Mouse (Mus musculus) ES-Bruce4 (cell line): Measurements from ENCODE around the gene Zdhhc7. TPM values are rescaled to one million over a fixed set of nuclear protein-coding genes. Genes with fewer than 3 reads are reported as not detected.

ENCODE experiments used
- H3K27ac ChIP-seq: 2 replicates; pipeline ENCODE4 v1.5.1; 2012; ENCODE audit warnings: low read length, inconsistent platforms; ENCODE audit not compliant: insufficient read depth
- H3K27me3 ChIP-seq: 2 replicates; pipeline ENCODE4 v1.6.1; 2012; ENCODE audit warnings: mild to moderate bottlenecking, low read length, inconsistent platforms; ENCODE audit not compliant: control insufficient read depth, poor library complexity, insufficient read depth, severe bottlenecking
- H3K36me3 ChIP-seq: 2 replicates; pipeline ENCODE4 v1.6.1; 2012; ENCODE audit warnings: inconsistent platforms, mild to moderate bottlenecking, low read length, moderate library complexity; ENCODE audit not compliant: control insufficient read depth, poor library complexity, insufficient read depth, severe bottlenecking
- H3K4me1 ChIP-seq: one replicate; pipeline ENCODE4 v1.8.1; 2011; ENCODE audit warnings: low read length; ENCODE audit not compliant: control insufficient read depth, insufficient read depth
- H3K4me3 ChIP-seq: 2 replicates; pipeline ENCODE4 v1.5.1; 2011; ENCODE audit warnings: low read depth, mild to moderate bottlenecking, low read length
- H3K9ac ChIP-seq: 2 replicates; pipeline ENCODE4 v1.6.1; 2012; ENCODE audit warnings: low read depth, mild to moderate bottlenecking, inconsistent platforms; ENCODE audit not compliant: poor library complexity, severe bottlenecking
- H3K9me3 ChIP-seq: replicated peaks from 2 replicates; pipeline ENCODE4 v1.6.1; 2012; ENCODE audit warnings: mild to moderate bottlenecking, low read length, inconsistent platforms; ENCODE audit not compliant: control insufficient read depth, poor library complexity, insufficient read depth, severe bottlenecking
- CTCF ChIP-seq: IDR thresholded peaks from one replicate; pipeline ENCODE4 v1.8.1; 2011; ENCODE audit warnings: low read depth, low read length
- EP300 ChIP-seq: IDR thresholded peaks from 2 replicates; pipeline ENCODE4 v1.6.1; 2011; ENCODE audit warnings: low read depth, low read length; ENCODE audit not compliant: insufficient read depth
- POLR2A ChIP-seq: IDR thresholded peaks from one replicate; pipeline ENCODE4 v1.8.1; 2011; ENCODE audit warnings: low read length; ENCODE audit not compliant: insufficient read depth
- polyA plus RNA-seq: library from polyadenylated mRNA; stranded (reverse); fragments of >200 nt; gene quantifications from 2 replicates; pipeline ENCODE4 v1.2.4, GENCODE M21; 2011; ENCODE audit warnings: low read depth; ENCODE audit not compliant: missing spikeins, insufficient read depth, insufficient read length

Zdhhc7 gene
- polyA plus RNA-seq, 1 experiment = 17.1 TPM

DNA sequence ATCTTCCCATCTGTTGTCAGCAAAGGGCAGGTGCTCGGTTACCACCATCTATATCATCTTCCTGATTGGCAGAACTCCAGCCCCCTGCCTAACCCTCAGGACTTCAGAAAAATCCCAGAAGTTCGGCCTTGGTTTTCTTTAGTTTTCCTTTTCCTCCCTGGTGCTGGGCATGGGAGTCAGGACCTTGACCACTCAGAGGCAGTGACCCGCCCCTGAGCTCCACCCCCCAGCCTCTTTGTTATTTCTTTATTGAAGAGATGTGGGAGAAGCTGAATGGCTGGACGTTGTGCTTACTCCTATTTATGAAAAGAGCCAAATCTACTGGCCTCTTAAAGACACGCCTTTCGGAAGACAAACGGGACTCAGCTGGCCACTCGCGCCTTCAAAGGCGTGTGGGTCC lies 12.0 kb upstream of the Zdhhc7 start:
- Histone ChIP-seq H3K27me3 (peaks cover 8% of the 10 kb centered on the region), H3K9me3 (no peaks in the 10 kb centered on the region), H3K27ac (no peak overlapping the region), H3K4me1 (no peaks in the 10 kb centered on the region), H3K9ac (0 out of 2 replicates have a peak overlapping the region, but pooled peaks have one; percentile 21), H3K36me3 (no peaks in the 10 kb centered on the region), H3K4me3 (peak overlapping the region; percentile 72)
- TF ChIP-seq POLR2A (no peak), CTCF (no peak), EP300 (no peak)

DNA sequence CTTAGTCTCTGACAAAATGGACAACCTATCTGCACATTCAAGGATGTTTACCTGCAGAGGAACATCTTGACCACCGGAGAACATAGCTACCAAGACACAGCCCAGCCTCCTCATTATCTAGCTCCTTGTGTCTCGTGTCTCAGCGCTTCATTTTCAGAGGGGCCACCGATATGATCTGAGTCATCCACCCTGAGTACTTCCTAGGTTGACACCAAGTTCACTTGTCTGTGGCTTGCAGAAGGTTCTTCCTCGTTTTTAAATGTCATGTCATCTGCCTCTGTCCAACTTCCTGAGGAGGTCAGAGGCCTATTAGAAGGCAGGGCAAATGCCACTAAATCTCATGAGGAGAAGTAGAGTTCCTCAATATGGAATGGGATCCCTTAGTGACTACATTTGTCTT lies 11.3 kb upstream of the Zdhhc7 start:
- Histone ChIP-seq H3K9ac (no peak overlapping the region), H3K4me1 (no peaks in the 10 kb centered on the region), H3K27ac (no peak overlapping the region), H3K27me3 (peaks cover 8% of the 10 kb centered on the region), H3K9me3 (no peaks in the 10 kb centered on the region), H3K36me3 (no peaks in the 10 kb centered on the region), H3K4me3 (no peak overlapping the region)
- TF ChIP-seq CTCF (no peak), EP300 (no peak), POLR2A (no peak)

DNA sequence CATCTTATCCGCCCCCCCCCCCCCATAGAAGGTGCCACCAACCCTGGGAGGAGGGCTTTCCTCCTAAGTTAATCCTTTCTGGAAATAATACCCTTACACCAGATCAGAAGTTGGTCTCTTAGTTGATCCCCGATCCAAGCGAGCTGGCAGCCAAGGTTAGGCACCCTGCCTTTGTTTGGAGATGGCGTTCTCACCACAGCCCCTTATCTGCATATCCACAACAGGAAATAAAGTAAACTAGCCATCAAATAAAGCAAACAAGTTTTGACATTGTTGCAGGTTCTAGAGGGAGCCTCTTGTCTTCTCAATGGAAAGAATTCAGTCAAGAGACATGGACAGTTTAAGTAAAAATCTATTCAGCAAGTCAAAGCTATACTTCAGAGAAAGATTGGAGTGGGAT lies 10.1 kb upstream of the Zdhhc7 start:
- no peaks in the 10 kb centered on the region for H3K4me1 ChIP-seq
- TF ChIP-seq CTCF (no peak), EP300 (no peak), POLR2A (no peak)
- no peak overlapping the region for H3K4me3 ChIP-seq
- H3K9me3 ChIP-seq = no peaks in the 10 kb centered on the region
- no peak overlapping the region for H3K27ac ChIP-seq
- no peaks in the 10 kb centered on the region for H3K36me3 ChIP-seq
- peaks cover 8% of the 10 kb centered on the region for H3K27me3 ChIP-seq
- H3K9ac ChIP-seq = no peak overlapping the region

DNA sequence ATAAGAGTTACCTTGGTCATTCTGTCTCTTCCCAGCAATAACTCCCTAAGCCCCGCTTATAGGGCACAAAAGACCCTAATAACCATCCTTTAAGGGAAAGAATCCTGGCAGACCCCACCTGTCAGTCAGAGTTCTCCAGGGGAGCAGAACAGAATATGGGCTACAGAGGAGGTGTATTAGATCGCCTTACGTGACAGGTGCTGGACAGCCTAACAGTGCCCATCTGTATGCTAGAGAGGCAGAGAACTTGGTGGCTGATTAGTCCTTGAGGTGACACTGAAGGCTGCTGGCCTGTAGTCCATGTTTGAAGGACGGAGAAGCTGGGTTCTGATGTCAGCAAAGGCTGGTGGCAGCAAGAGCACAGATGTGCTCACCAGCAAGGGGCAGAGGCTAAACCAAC lies 9.7 kb upstream of the Zdhhc7 start:
- TF ChIP-seq CTCF = no peak
- no peak for TF ChIP-seq POLR2A
- no peak for TF ChIP-seq EP300
- Histone ChIP-seq H3K9me3 (no peaks in the 10 kb centered on the region), H3K27ac (no peak overlapping the region), H3K4me1 (no peaks in the 10 kb centered on the region), H3K9ac (no peak overlapping the region), H3K27me3 (peaks cover 8% of the 10 kb centered on the region), H3K36me3 (no peaks in the 10 kb centered on the region), H3K4me3 (no peak overlapping the region)

DNA sequence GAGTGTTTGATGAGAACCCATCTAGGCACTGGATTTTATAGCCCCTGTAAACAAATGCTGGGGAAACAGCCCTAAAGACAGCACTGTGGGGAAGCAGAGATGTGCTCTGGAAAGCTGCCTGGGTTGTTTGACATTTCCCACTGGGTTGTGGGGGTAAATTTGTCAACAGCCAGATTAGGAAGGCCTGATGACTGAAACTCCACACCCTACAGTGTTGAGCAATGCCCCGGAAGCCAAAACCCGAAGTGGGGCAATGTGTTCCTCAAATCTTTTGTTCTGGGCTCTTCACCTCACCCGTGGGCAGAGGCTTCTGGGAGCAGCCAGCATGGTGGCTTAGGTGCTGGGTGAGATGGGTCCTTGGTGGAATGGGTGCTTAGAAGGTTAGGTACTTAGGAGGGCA lies 7.9 kb upstream of the Zdhhc7 start:
- H3K27ac ChIP-seq = no peak overlapping the region
- H3K4me1 ChIP-seq = no peaks in the 10 kb centered on the region
- H3K9ac ChIP-seq = no peak overlapping the region
- TF ChIP-seq CTCF = no peak
- TF ChIP-seq EP300 = no peak
- no peak for TF ChIP-seq POLR2A
- H3K36me3 ChIP-seq = no peaks in the 10 kb centered on the region
- H3K27me3 ChIP-seq = no peaks in the 10 kb centered on the region
- no peak overlapping the region for H3K4me3 ChIP-seq
- no peaks in the 10 kb centered on the region for H3K9me3 ChIP-seq

DNA sequence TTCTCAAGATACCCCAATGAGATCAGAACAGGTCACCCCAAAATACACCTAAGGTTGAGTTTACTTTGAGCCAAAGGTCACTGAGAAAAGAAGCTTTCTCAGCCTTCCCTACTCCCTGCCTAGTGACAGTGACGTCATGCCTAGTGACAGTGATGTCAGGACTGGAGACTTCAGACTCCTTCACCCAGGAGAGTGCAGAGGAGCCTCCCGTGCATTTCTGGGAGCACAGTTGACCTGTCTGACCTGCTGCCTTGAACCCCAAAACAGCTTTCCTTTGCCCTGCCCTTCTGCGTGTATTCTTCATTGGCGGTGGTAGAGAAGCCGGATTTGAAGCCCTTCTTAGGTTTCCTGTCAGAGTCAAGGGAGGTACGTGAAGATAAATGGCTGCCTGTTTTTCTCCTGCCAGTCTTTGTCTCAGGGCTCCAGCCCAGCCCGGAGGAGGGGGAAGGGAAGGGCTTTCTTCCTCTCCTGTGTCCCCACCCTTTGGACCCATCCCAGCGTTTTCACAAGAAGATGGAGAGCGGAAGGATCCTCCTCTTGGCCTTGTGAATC lies 3.5 kb upstream of the Zdhhc7 start:
- no peaks in the 10 kb centered on the region for H3K4me1 ChIP-seq
- no peaks in the 10 kb centered on the region for H3K9me3 ChIP-seq
- H3K27ac ChIP-seq = no peak overlapping the region
- no peak overlapping the region for H3K4me3 ChIP-seq
- no peaks in the 10 kb centered on the region for H3K36me3 ChIP-seq
- TF ChIP-seq POLR2A (no peak), CTCF (no peak), EP300 (no peak)
- no peak overlapping the region for H3K9ac ChIP-seq
- H3K27me3 ChIP-seq = no peaks in the 10 kb centered on the region
